Mouse (Mus musculus): ENCODE data around the gene Dnah11.

DNA sequence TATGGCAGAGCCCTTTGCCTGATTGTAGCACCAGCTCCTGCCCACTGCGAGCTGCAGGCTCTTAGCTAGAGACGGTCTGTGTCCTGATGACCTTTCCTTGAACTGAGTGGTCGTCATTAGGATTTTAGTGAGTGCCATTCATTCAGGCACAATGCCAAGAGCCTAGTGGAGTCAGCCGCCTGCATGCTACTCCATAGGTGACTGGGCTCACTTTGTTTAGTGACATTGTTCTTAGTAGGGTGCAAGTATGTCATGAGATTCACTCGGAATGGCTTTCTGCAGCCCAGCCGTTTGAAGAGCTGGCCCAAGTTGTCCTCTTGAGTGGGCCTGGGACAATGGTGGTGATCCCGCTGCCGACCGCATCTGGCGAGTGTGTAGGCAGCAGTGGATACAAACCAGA is 348.4 kb downstream of the Dnah11 start:
- no peak for TF ChIP-seq POLR2A (IDR thresholded peaks at IDR 0.05; ENCODE audit: borderline replicate concordance, control insufficient read depth, low read depth, low read length)
- TF ChIP-seq CTCF (IDR thresholded peaks at IDR 0.05; ENCODE audit: control insufficient read depth, insufficient read depth, low read length) = no peak
